Mouse (Mus musculus) hindbrain, postnatal 0 days (tissue): ENCODE data around the gene Mmd. TPM values are rescaled to one million over a fixed set of nuclear protein-coding genes. Genes with fewer than 3 reads are reported as not detected.

ENCODE experiments used
- ATAC-seq: fragments of 200-750 bp; cut with Nextera tagmentation; 2 replicates; pipeline ENCODE4 v1.8.0; 2017; ENCODE audit warnings: mild to moderate bottlenecking, moderate TSS enrichment, moderate library complexity
- DNase-seq: peaks from one replicate; pipeline ENCODE4 v3.0.0-alpha.2; 2015; ENCODE audit warnings: low spot score
- H3K27ac ChIP-seq: fragments of 300-500 bp; sonication (generic); 2 replicates; pipeline ENCODE4 v1.5.1; 2014; ENCODE audit warnings: mild to moderate bottlenecking
- H3K27me3 ChIP-seq: fragments of 300-500 bp; sonication (generic); 2 replicates; pipeline ENCODE4 v1.6.1; 2014; ENCODE audit warnings: low read length, mixed read lengths; ENCODE audit not compliant: insufficient read depth
- H3K36me3 ChIP-seq: fragments of 300-500 bp; sonication (generic); 2 replicates; pipeline ENCODE4 v1.6.1; 2014; ENCODE audit warnings: low read length, mixed read lengths; ENCODE audit not compliant: insufficient read depth
- H3K4me1 ChIP-seq: fragments of 300-500 bp; sonication (generic); 2 replicates; pipeline ENCODE4 v1.6.1; 2014; ENCODE audit warnings: antibody characterized with exemption, low read length, mixed read lengths; ENCODE audit not compliant: insufficient read depth
- H3K4me2 ChIP-seq: fragments of 300-500 bp; sonication (generic); 2 replicates; pipeline ENCODE4 v1.6.1; 2014; ENCODE audit warnings: low read depth, mild to moderate bottlenecking, low read length, moderate library complexity, mixed read lengths
- H3K4me3 ChIP-seq: fragments of 300-500 bp; sonication (generic); 2 replicates; pipeline ENCODE4 v1.5.1; 2014; ENCODE audit warnings: low read length
- H3K9ac ChIP-seq: fragments of 300-500 bp; sonication (generic); replicated peaks from 2 replicates; pipeline ENCODE4 v1.6.1; 2014; ENCODE audit warnings: mild to moderate bottlenecking, low read length, moderate library complexity, mixed read lengths
- H3K9me3 ChIP-seq: fragments of 300-500 bp; sonication (generic); 2 replicates; pipeline ENCODE4 v1.6.1; 2016; ENCODE audit warnings: low read length, mixed read lengths
- CTCF ChIP-seq: IDR thresholded peaks from 2 replicates; pipeline ENCODE4 v1.5.1; 2016; ENCODE audit warnings: antibody characterized with exemption, control low read depth, low read depth
- WGBS: fragments of 180-500 bp; shearing (Covaris S2); extraction: QIAGEN DNeasy Blood & Tissue Kit; methylation state at CpG from one replicate; pipeline ENCODE4 v1.1.7; 2014; 5-methylcytosine and 5-hydroxymethylcytosine counted together
- polyA plus RNA-seq: library from polyadenylated mRNA; unstranded; fragments of >200 nt; fragmentation: Nextera tagmentation; extraction: Ambion mirVana; gene quantifications from 2 replicates; pipeline ENCODE4 v1.2.1, GENCODE M21; 2015
- total RNA-seq: library from RNA; depleted of rRNA; stranded (reverse); fragments of >200 nt; gene quantifications from 2 replicates; pipeline ENCODE4 v1.2.3, GENCODE M21; 2014

Mmd gene
- total and polyA plus RNA-seq, 2 experiments from 2014 or later, result 101 to 200 TPM

DNA sequence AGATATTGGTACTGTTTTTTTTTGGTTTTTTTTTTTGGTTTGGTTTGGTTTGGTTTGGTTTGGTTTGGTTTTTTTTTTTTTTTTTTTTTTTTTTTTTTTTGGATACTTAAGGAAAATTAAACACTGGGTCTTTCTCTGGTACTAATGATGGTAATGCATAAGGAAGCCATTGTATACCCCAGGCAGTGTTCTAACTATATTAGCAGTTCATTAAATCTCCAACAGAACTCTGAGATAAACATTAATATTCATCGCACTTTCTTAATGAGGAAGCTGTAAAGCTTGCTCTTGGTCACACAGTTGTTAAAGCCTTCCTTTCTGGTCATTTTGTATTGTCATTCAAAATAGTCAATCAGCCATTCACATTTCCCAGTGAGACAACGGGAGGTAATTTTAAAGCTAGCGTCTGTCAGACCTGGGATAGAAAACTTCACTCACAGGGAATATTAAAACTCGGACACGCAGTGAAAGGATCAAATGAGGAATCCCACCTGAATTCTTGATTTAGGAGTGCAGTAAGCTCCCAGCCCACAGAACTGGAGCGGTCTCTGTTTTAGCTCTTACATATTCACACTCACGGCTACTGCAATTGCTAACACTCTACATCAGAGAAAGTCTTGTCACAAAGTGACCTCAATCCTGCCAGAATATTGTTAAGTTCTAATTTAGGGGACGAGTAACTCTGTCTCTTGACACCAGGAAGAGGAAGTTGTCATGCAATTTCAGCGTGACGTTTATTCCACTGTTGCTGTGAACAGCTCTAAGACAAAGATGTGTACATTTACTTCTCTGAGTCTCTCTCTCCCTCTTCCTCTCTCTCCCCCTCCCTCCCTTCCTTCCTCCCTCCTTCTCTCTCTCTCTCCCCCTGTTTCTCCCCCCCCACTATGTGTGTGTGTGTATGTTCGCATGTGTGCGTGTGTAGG, 22.0 kb upstream of the Mmd start:
- no peak for TF ChIP-seq CTCF
- no peaks in the 10 kb centered on the region for H3K36me3 ChIP-seq
- 38% methylated on average over 12 of the region's 12 CpGs for WGBS
- H3K4me2 ChIP-seq, result no peak overlapping the region
- H3K9me3 ChIP-seq, result no peaks in the 10 kb centered on the region
- no peak overlapping the region for H3K9ac ChIP-seq
- H3K27ac ChIP-seq, result no peak overlapping the region
- DNase-seq (no peak), ATAC-seq (no peak)
- no peaks in the 10 kb centered on the region for H3K4me1 ChIP-seq
- no peak overlapping the region for H3K4me3 ChIP-seq
- no peaks in the 10 kb centered on the region for H3K27me3 ChIP-seq

- no peaks in the 10 kb centered on the region for H3K9me3 ChIP-seq
- no peak overlapping the region for H3K4me2 ChIP-seq
- no peak for TF ChIP-seq CTCF
- 87% methylated on average over 9 of the region's 9 CpGs for WGBS
- H3K27me3 ChIP-seq, result no peaks in the 10 kb centered on the region
- no peak for DNase-seq
- no peaks in the 10 kb centered on the region for H3K36me3 ChIP-seq
- no peak overlapping the region for H3K4me3 ChIP-seq
- no peak for ATAC-seq
- no peaks in the 10 kb centered on the region for H3K4me1 ChIP-seq
- H3K27ac ChIP-seq, result no peak overlapping the region
- H3K9ac ChIP-seq, result no peak overlapping the region
Observed at GRCm38 (mm10) chr11:90228251-90228949, 20.9 kb upstream of the Mmd start.

DNA sequence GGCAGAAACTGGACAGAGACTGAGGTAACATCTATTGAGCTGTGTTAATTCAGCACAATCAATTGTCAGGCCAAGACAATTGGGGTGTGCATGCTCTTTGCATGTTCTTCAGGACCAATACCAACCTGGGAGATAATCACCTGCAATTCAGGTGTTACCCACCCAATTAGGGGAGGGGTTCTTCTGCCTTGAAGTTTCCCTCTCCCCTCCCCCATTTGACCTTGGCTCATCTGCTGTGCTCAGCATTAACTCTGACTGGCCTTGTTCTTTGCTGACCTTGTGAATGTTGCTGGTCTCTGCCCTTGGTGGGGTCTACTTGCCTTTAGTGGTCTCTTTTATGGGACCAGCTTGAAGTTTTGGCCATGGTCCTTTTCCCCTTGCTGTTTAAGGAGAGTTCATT, 19.5 kb upstream of the Mmd start:
- no peak overlapping the region for H3K27ac ChIP-seq
- H3K27me3 ChIP-seq, result no peaks in the 10 kb centered on the region
- no peak overlapping the region for H3K4me2 ChIP-seq
- DNase-seq, result no peak
- no peaks in the 10 kb centered on the region for H3K4me1 ChIP-seq
- no peak for ATAC-seq
- no peak overlapping the region for H3K9ac ChIP-seq
- TF ChIP-seq CTCF, result no peak
- no peak overlapping the region for H3K4me3 ChIP-seq
- no peaks in the 10 kb centered on the region for H3K9me3 ChIP-seq
- H3K36me3 ChIP-seq, result no peaks in the 10 kb centered on the region

DNA sequence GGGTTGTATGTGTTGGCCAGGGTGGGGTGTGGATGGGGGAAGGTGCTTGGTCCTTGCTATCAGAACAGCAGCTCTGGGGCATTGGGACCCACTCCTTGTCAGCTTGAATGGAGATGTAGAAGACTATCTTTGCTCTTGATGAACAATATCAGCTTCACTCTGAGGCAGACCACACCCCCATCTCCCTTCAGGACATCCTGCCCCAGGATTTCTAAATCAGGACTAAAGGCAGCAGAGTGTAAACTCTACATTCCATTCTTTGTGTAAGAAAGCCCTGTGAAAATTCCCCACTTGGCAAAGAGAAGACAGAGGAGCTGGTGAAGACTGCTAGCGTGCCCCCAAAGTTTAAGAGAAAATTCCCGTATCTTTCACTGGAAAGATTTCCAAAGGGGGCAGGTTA, 18.6 kb upstream of the Mmd start:
- H3K27me3 ChIP-seq, result no peaks in the 10 kb centered on the region
- DNase-seq (no peak), ATAC-seq (no peak)
- H3K9me3 ChIP-seq, result no peaks in the 10 kb centered on the region
- no peaks in the 10 kb centered on the region for H3K4me1 ChIP-seq
- no peak overlapping the region for H3K4me3 ChIP-seq
- H3K36me3 ChIP-seq, result no peaks in the 10 kb centered on the region
- TF ChIP-seq CTCF, result no peak
- 47% methylated on average over 2 of the region's 2 CpGs for WGBS
- H3K27ac ChIP-seq, result no peak overlapping the region
- no peak overlapping the region for H3K9ac ChIP-seq
- H3K4me2 ChIP-seq, result no peak overlapping the region

DNA sequence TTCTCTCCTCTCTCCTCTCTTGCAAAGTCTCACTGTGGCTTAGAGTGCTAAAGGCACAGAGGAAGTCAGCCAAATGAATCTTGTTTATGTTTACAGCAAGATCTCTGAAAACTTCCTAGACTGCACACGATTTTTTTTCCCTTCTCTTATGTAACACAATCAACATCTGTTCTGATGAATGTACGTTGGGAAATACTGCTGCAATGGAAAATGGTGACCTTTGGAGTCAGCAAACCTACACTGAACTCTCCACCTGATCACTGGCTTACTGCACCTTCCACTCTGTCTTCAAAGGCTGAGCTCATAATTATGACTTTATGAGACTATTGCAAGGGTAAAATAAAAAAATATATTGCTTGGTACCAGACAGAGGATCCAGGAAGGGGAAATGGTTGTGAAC, 17.6 kb upstream of the Mmd start:
- Histone ChIP-seq H3K4me1 (no peaks in the 10 kb centered on the region), H3K27ac (no peak overlapping the region), H3K4me3 (no peak overlapping the region), H3K36me3 (no peaks in the 10 kb centered on the region), H3K9me3 (no peaks in the 10 kb centered on the region), H3K4me2 (no peak overlapping the region), H3K9ac (no peak overlapping the region), H3K27me3 (no peaks in the 10 kb centered on the region)
- no peak for TF ChIP-seq CTCF
- ATAC-seq (no peak), DNase-seq (no peak)
- 59% methylated on average over 2 of the region's 2 CpGs for WGBS

DNA sequence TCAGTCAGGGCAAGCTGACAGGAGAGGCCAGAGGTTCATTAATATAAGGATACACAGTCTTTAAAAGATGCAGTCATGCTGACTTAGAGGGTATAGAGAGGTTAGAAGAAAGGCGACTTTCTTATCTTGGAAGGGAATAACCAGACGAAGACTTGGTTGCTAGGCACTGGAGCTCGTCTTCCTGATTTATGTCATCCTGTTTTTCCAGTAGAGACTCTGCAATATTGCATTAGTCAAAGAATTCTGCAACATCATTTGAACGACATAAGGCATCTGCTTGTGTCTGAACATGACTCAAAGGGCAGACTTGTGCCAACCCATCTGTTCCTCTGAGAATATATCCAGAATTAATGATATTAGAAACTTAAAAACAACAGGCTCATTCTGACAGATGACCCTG, 16.6 kb upstream of the Mmd start:
- no peak for TF ChIP-seq CTCF
- ATAC-seq, result no peak
- no peaks in the 10 kb centered on the region for H3K4me1 ChIP-seq
- no peaks in the 10 kb centered on the region for H3K36me3 ChIP-seq
- no peaks in the 10 kb centered on the region for H3K9me3 ChIP-seq
- no peak overlapping the region for H3K4me3 ChIP-seq
- no peak overlapping the region for H3K27ac ChIP-seq
- H3K27me3 ChIP-seq, result no peaks in the 10 kb centered on the region
- DNase-seq, result no peak
- WGBS, result 27% methylated on average over 4 of the region's 4 CpGs
- no peak overlapping the region for H3K9ac ChIP-seq
- no peak overlapping the region for H3K4me2 ChIP-seq

- H3K27me3 ChIP-seq, result no peaks in the 10 kb centered on the region
- DNase-seq (no peak), ATAC-seq (no peak)
- H3K36me3 ChIP-seq, result no peaks in the 10 kb centered on the region
- WGBS, result 87% methylated on average over 5 of the region's 5 CpGs
- H3K4me2 ChIP-seq, result no peak overlapping the region
- H3K4me3 ChIP-seq, result no peak overlapping the region
- no peak overlapping the region for H3K9ac ChIP-seq
- no peak overlapping the region for H3K27ac ChIP-seq
- TF ChIP-seq CTCF, result no peak
- H3K9me3 ChIP-seq, result no peaks in the 10 kb centered on the region
- no peaks in the 10 kb centered on the region for H3K4me1 ChIP-seq
Observed at GRCm38 (mm10) chr11:90235221-90235620, 14.0 kb upstream of the Mmd start.
